Mouse (Mus musculus) limb, embryonic 14.5 days (tissue): ENCODE measurements at regions not wholly inside any gene's neighbourhood (a gene's known extent, or its start where the extent isn't known, plus 50 kb on each side); places are given as distances from the start of the nearest gene placed in this dataset.
A peak's percentile ranks its signal among the peaks of the same experiment; 100 is the strongest.

Source experiments
- ATAC-seq: fragments of 200-750 bp; cut with Nextera tagmentation; 2 replicates; pipeline ENCODE4 v1.8.0; 2017; ENCODE audit warnings: low read depth, moderate number of reproducible peaks, moderate TSS enrichment; ENCODE audit not compliant: low FRiP score
- DNase-seq: peaks from one replicate; pipeline ENCODE4 v3.0.0-alpha.2; 2015; ENCODE audit warnings: low spot score
- H3K27ac ChIP-seq: fragments of 300-500 bp; sonication (generic); replicated peaks from 2 replicates; pipeline ENCODE4 v1.5.1; 2014; ENCODE audit warnings: low read depth, mild to moderate bottlenecking, low read length, moderate library complexity, mixed read lengths
- H3K27me3 ChIP-seq: fragments of 300-500 bp; sonication (generic); 2 replicates; pipeline ENCODE4 v1.6.1; 2014; ENCODE audit warnings: low read length, mixed read lengths; ENCODE audit not compliant: control insufficient read depth, insufficient read depth
- H3K36me3 ChIP-seq: fragments of 300-500 bp; sonication (generic); 2 replicates; pipeline ENCODE4 v1.6.1; 2014; ENCODE audit warnings: mild to moderate bottlenecking, low read length, moderate library complexity, mixed read lengths; ENCODE audit not compliant: control insufficient read depth, insufficient read depth
- H3K4me1 ChIP-seq: fragments of 300-500 bp; sonication (generic); 2 replicates; pipeline ENCODE4 v1.6.1; 2014; ENCODE audit warnings: antibody characterized with exemption, low read length, mixed read lengths; ENCODE audit not compliant: control insufficient read depth, insufficient read depth
- H3K4me2 ChIP-seq: fragments of 300-500 bp; sonication (generic); replicated peaks from 2 replicates; pipeline ENCODE4 v1.6.1; 2014; ENCODE audit warnings: low read depth, mild to moderate bottlenecking, low read length, moderate library complexity; ENCODE audit not compliant: severe bottlenecking
- H3K4me3 ChIP-seq: fragments of 300-500 bp; sonication (generic); replicated peaks from 2 replicates; pipeline ENCODE4 v1.5.1; 2014; ENCODE audit warnings: low read length
- H3K9ac ChIP-seq: fragments of 300-500 bp; sonication (generic); 2 replicates; pipeline ENCODE4 v1.6.1; 2014; ENCODE audit warnings: mild to moderate bottlenecking, low read depth, low read length, moderate library complexity; ENCODE audit not compliant: severe bottlenecking
- H3K9me3 ChIP-seq: fragments of 300-500 bp; sonication (generic); 2 replicates; pipeline ENCODE4 v1.6.1; 2016; ENCODE audit warnings: low read length; ENCODE audit not compliant: control insufficient read depth
- POLR2A ChIP-seq: fragments of 200-500 bp; IDR thresholded peaks from 2 replicates; pipeline ENCODE4 v1.8.0; 2012; ENCODE audit warnings: inconsistent platforms, mild to moderate bottlenecking, moderate library complexity, borderline replicate concordance; ENCODE audit not compliant: insufficient read depth, insufficient read length; ENCODE audit errors: extremely low read depth
- WGBS: fragments of 180-500 bp; shearing (Covaris S2); extraction: QIAGEN DNeasy Blood & Tissue Kit; methylation state at CpG from one replicate; pipeline ENCODE4 v1.1.7; 2014; 5-methylcytosine and 5-hydroxymethylcytosine counted together

- H3K27ac ChIP-seq, result no peak overlapping the region
- ATAC-seq (no peak), DNase-seq (no peak)
- no peak overlapping the region for H3K4me3 ChIP-seq
- H3K9me3 ChIP-seq, result no peaks in the 10 kb centered on the region
- WGBS, result 69% methylated on average over 3 of the region's 3 CpGs
- H3K36me3 ChIP-seq, result no peaks in the 10 kb centered on the region
- TF ChIP-seq POLR2A, result no peak
- no peaks in the 10 kb centered on the region for H3K27me3 ChIP-seq
- H3K4me2 ChIP-seq, result no peak overlapping the region
- peaks cover under 1% of the 10 kb centered on the region for H3K4me1 ChIP-seq
- H3K9ac ChIP-seq, result no peak overlapping the region
Measured at GRCm38 (mm10) chr10:43729184-43729583, 151.1 kb downstream of the Cd24a start.

DNA sequence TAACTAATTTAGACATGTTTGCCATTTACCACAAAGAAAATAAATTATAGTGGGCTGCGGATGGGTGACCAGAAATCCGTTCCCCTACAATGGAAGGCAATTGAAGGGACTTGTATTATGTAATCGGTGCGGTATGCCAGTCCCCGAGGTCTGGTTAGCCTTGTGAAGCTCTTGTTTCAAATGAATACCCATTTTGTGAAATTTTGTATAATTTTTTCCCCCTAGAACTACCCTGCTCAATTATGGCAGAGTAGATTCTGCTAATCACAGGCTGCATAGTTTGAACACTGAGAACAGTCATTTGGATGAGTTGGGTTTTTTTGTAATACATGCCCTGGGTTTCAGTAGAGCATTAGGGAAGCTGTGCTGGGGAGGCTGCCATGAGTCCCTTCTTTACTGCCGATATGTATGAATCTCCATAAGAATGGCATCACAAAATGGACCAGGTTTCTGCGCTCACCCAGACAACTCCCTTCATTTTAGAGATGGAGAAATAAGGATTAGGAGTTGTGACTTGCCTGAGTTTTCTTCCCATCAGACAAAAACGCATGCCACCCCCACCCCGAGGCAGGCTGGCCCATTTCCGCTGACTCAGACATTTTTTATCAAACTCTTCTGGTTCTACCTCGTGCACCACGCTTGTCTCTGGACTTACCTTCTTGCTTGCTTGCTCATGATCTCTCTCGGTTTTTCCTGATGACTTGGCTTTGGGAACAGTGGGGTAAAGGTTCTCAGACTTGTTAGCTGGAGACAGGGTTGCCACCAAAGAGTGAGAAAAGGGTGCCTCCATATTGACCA, 155.7 kb downstream of the Cd24a start:
- H3K36me3 ChIP-seq, result no peaks in the 10 kb centered on the region
- no peak overlapping the region for H3K9ac ChIP-seq
- H3K27me3 ChIP-seq, result no peaks in the 10 kb centered on the region
- no peak for TF ChIP-seq POLR2A
- H3K4me3 ChIP-seq, result no peak overlapping the region
- 79% methylated on average over 13 of the region's 13 CpGs for WGBS
- ATAC-seq (no peak), DNase-seq (no peak)
- H3K27ac ChIP-seq, result no peak overlapping the region
- H3K9me3 ChIP-seq, result no peaks in the 10 kb centered on the region
- no peaks in the 10 kb centered on the region for H3K4me1 ChIP-seq
- H3K4me2 ChIP-seq, result no peak overlapping the region

DNA sequence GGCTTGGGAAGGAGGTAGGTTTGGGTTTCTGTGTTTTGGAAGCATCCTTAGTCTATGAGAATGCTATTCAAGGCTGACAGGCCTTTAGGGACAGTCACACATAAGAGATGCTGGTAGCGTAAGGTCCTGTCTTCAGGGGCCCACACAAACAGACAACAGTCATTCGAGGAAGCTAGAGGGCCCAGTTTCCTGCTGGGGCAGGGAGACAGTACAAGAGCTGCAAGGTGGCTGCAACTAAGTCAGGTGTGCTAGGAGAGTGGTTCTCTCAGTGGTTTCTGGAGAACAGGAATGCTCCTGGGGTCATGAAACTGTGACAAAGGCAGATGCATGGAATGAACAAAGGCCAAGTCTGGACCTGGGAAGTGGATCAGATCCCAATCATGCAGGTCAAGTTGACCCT, 161.1 kb downstream of the Cd24a start:
- WGBS, result 77% methylated on average over 2 of the region's 2 CpGs

GRCm38 (mm10) chr10:43739718-43740117, 161.6 kb downstream of the Cd24a start:
- peak overlapping the region; percentile 66 for H3K27ac ChIP-seq

More for the DNA sequence above, 161.1 kb downstream of the Cd24a start:
- ATAC-seq (no peak), DNase-seq (no peak)
- Histone ChIP-seq H3K9ac (no peak overlapping the region), H3K4me3 (no peak overlapping the region), H3K9me3 (no peaks in the 10 kb centered on the region), H3K4me1 (peaks cover 21% of the 10 kb centered on the region), H3K27me3 (no peaks in the 10 kb centered on the region), H3K36me3 (no peaks in the 10 kb centered on the region), H3K27ac (no peak overlapping the region), H3K4me2 (no peak overlapping the region)
- TF ChIP-seq POLR2A, result no peak

DNA sequence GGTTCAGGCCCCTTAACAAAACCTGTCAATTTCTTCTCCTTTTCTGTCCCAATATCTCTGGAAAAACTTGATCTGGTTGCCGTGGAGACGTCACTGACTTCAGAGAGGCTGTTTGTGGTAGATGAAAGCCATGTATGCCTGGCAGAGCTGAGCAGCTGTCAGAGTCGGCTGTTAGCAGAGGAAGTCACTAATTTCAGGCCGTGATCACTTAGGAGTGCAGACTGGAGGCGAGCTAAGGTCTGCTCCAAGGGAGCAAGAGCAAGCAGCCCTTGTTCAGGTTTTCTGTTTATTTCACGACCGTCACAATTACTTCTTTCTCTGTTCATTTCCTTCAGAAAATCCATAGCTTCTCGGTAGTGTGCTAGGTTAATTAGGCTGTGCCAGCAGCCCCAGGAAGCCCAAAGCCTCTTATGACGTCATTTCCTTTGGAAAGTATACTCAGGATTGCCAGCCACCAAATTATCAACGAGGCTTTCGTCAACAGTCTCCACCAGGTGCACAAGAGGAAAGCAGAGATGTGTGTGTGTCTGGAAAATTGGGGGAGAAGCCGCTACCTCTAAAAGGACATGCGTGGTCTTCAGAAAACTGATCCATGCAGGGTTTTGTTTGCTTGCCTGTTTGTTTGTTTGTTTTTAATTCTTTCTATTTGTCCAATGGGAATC, 161.2 kb downstream of the Qrsl1 start:
- H3K27me3 ChIP-seq, result no peaks in the 10 kb centered on the region
- WGBS, result 17% methylated on average over 13 of the region's 13 CpGs
- no peak overlapping the region for H3K4me3 ChIP-seq
- H3K9me3 ChIP-seq, result no peaks in the 10 kb centered on the region
- ATAC-seq, result peak; percentile 56; the same call in 1 of the 2 replicates
- peak; percentile 36 for DNase-seq
- peaks cover 21% of the 10 kb centered on the region for H3K4me1 ChIP-seq
- no peaks in the 10 kb centered on the region for H3K36me3 ChIP-seq
- no peak for TF ChIP-seq POLR2A
- peak overlapping the region; percentile 66; the same call in 1 of the 2 replicates for H3K27ac ChIP-seq
- H3K4me2 ChIP-seq, result peak overlapping the region; percentile 28
- H3K9ac ChIP-seq, result no peak overlapping the region

More at GRCm38 (mm10) chr10:43739718-43740117, 161.6 kb downstream of the Cd24a start:
- Histone ChIP-seq H3K4me3 (no peak overlapping the region), H3K4me2 (peak overlapping the region; percentile 28), H3K9ac (no peak overlapping the region), H3K4me1 (peaks cover 21% of the 10 kb centered on the region), H3K9me3 (no peaks in the 10 kb centered on the region), H3K36me3 (no peaks in the 10 kb centered on the region), H3K27me3 (no peaks in the 10 kb centered on the region)
- TF ChIP-seq POLR2A, result no peak
- DNase-seq (no peak), ATAC-seq (no peak)
- 38% methylated on average over 8 of the region's 8 CpGs for WGBS
